Mouse (Mus musculus): ENCODE data around the gene Defb25. TPM values are rescaled to one million over a fixed set of nuclear protein-coding genes. Genes with fewer than 3 reads are reported as not detected.

Gene Defb25
- polyA plus RNA-seq, 1 experiment from 2014 or later = 2.7 TPM

- WGBS = 80% methylated on average over 29 of the region's 29 CpGs
- Histone ChIP-seq H3K9me3 (ENCODE audit: control insufficient read depth, low read length) (no peaks in the 10 kb centered on the region), H3K9ac (ENCODE audit: low read depth, low read length) (no peak overlapping the region), H3K4me2 (ENCODE audit: low read depth, low read length) (no peak overlapping the region), H3K4me1 (ENCODE audit: control insufficient read depth, insufficient read depth, low read length) (no peaks in the 10 kb centered on the region), H3K36me3 (ENCODE audit: control insufficient read depth, insufficient read depth, low read length) (no peaks in the 10 kb centered on the region), H3K27ac (replicated peaks; ENCODE audit: low read depth, low read length) (no peak overlapping the region), H3K4me3 (ENCODE audit: low read depth, low read length) (no peak overlapping the region), H3K27me3 (replicated peaks; ENCODE audit: control insufficient read depth, insufficient read depth, low read length) (no peaks in the 10 kb centered on the region)
- ATAC-seq (ENCODE audit: low read depth) (no peak), DNase-seq (ENCODE audit: low spot score) (no peak)
Observed at GRCm38 (mm10) chr2:152634311-152634710, 11.5 kb upstream of the Defb25 start.

GRCm38 (mm10) chr2:152633334-152633733 is 10.5 kb upstream of the Defb25 start:
- no peaks in the 10 kb centered on the region for H3K9me3 ChIP-seq (ENCODE audit: control insufficient read depth, low read length)
- H3K9ac ChIP-seq (ENCODE audit: low read depth, low read length) = no peak overlapping the region
- no peaks in the 10 kb centered on the region for H3K36me3 ChIP-seq (ENCODE audit: control insufficient read depth, insufficient read depth, low read length)
- peaks cover 10% of the 10 kb centered on the region; the same call in 1 of the 2 replicates for H3K27me3 ChIP-seq (replicated peaks; ENCODE audit: control insufficient read depth, insufficient read depth, low read length)
- no peak overlapping the region for H3K4me3 ChIP-seq (ENCODE audit: low read depth, low read length)
- peak overlapping the region; percentile 30 for H3K4me2 ChIP-seq (ENCODE audit: low read depth, low read length)
- no peaks in the 10 kb centered on the region for H3K4me1 ChIP-seq (ENCODE audit: control insufficient read depth, insufficient read depth, low read length)
- DNase-seq (ENCODE audit: low spot score) = peak; percentile 33
- no peak overlapping the region for H3K27ac ChIP-seq (replicated peaks; ENCODE audit: low read depth, low read length)
- ATAC-seq (ENCODE audit: low read depth) = 0 out of 2 replicates have a peak, but pooled peaks have one; percentile 31
- WGBS = 21% methylated on average over 17 of the region's 17 CpGs

- no peak for ATAC-seq (ENCODE audit: low read depth)
- H3K27me3 ChIP-seq (replicated peaks; ENCODE audit: control insufficient read depth, insufficient read depth, low read length) = peaks cover 41% of the 10 kb centered on the region
- no peak overlapping the region for H3K9ac ChIP-seq (ENCODE audit: low read depth, low read length)
- 86% methylated on average over 6 of the region's 6 CpGs for WGBS
- no peak overlapping the region for H3K27ac ChIP-seq (replicated peaks; ENCODE audit: low read depth, low read length)
- H3K4me2 ChIP-seq (ENCODE audit: low read depth, low read length) = no peak overlapping the region
- DNase-seq (ENCODE audit: low spot score) = no peak
- no peaks in the 10 kb centered on the region; the same call in 1 of the 2 replicates for H3K4me1 ChIP-seq (ENCODE audit: control insufficient read depth, insufficient read depth, low read length)
- no peaks in the 10 kb centered on the region for H3K36me3 ChIP-seq (ENCODE audit: control insufficient read depth, insufficient read depth, low read length)
- H3K9me3 ChIP-seq (ENCODE audit: control insufficient read depth, low read length) = no peaks in the 10 kb centered on the region
- H3K4me3 ChIP-seq (ENCODE audit: low read depth, low read length) = no peak overlapping the region
Observed at GRCm38 (mm10) chr2:152629904-152630303, 7.1 kb upstream of the Defb25 start.

GRCm38 (mm10) chr2:152629239-152629638 is 6.4 kb upstream of the Defb25 start:
- ATAC-seq (ENCODE audit: low read depth) (no peak), DNase-seq (ENCODE audit: low spot score) (no peak)
- no peak overlapping the region for H3K4me3 ChIP-seq (ENCODE audit: low read depth, low read length)
- no peak overlapping the region for H3K9ac ChIP-seq (ENCODE audit: low read depth, low read length)
- no peaks in the 10 kb centered on the region for H3K36me3 ChIP-seq (ENCODE audit: control insufficient read depth, insufficient read depth, low read length)
- H3K27ac ChIP-seq (replicated peaks; ENCODE audit: low read depth, low read length) = no peak overlapping the region
- peaks cover 41% of the 10 kb centered on the region for H3K27me3 ChIP-seq (replicated peaks; ENCODE audit: control insufficient read depth, insufficient read depth, low read length)
- H3K9me3 ChIP-seq (ENCODE audit: control insufficient read depth, low read length) = no peaks in the 10 kb centered on the region
- H3K4me2 ChIP-seq (ENCODE audit: low read depth, low read length) = no peak overlapping the region
- H3K4me1 ChIP-seq (ENCODE audit: control insufficient read depth, insufficient read depth, low read length) = no peaks in the 10 kb centered on the region; the same call in 1 of the 2 replicates
- 44% methylated on average over 3 of the region's 3 CpGs for WGBS

GRCm38 (mm10) chr2:152628066-152628465 is 5.2 kb upstream of the Defb25 start:
- Histone ChIP-seq H3K4me1 (ENCODE audit: control insufficient read depth, insufficient read depth, low read length) (no peaks in the 10 kb centered on the region; the same call in 1 of the 2 replicates), H3K9me3 (ENCODE audit: control insufficient read depth, low read length) (no peaks in the 10 kb centered on the region), H3K27ac (replicated peaks; ENCODE audit: low read depth, low read length) (no peak overlapping the region), H3K36me3 (ENCODE audit: control insufficient read depth, insufficient read depth, low read length) (no peaks in the 10 kb centered on the region), H3K4me2 (ENCODE audit: low read depth, low read length) (peak overlapping the region; percentile 5; the same call in 1 of the 2 replicates), H3K9ac (ENCODE audit: low read depth, low read length) (no peak overlapping the region), H3K4me3 (ENCODE audit: low read depth, low read length) (no peak overlapping the region), H3K27me3 (replicated peaks; ENCODE audit: control insufficient read depth, insufficient read depth, low read length) (peaks cover 41% of the 10 kb centered on the region)
- DNase-seq (ENCODE audit: low spot score) (no peak), ATAC-seq (ENCODE audit: low read depth) (no peak)
- 42% methylated on average over 13 of the region's 17 CpGs for WGBS

GRCm38 (mm10) chr2:152626774-152627591 is 4.1 kb upstream of the Defb25 start, which contains the start of gene Rem1:
Rem1 (plus strand) TSS chr2:152626951.
- no peaks in the 10 kb centered on the region; the same call in 1 of the 2 replicates for H3K4me1 ChIP-seq (ENCODE audit: control insufficient read depth, insufficient read depth, low read length)
- no peak within 1 kb of the TSS for H3K27ac ChIP-seq (replicated peaks; ENCODE audit: low read depth, low read length)
- H3K9me3 ChIP-seq (ENCODE audit: control insufficient read depth, low read length) = no peaks in the 10 kb centered on the region
- ATAC-seq (ENCODE audit: low read depth) (peak; percentile 79), DNase-seq (ENCODE audit: low spot score) (peak; percentile 47)
- peaks cover 41% of the 10 kb centered on the region for H3K27me3 ChIP-seq (replicated peaks; ENCODE audit: control insufficient read depth, insufficient read depth, low read length)
- WGBS = 2% methylated on average over 33 of the region's 59 CpGs
- peak within 1 kb of the TSS; percentile 63 for H3K9ac ChIP-seq (ENCODE audit: low read depth, low read length)
- H3K4me2 ChIP-seq (ENCODE audit: low read depth, low read length) = peak within 1 kb of the TSS; percentile 74
- H3K4me3 ChIP-seq (ENCODE audit: low read depth, low read length) = peak within 1 kb of the TSS; percentile 41
- no peaks in the 10 kb centered on the region for H3K36me3 ChIP-seq (ENCODE audit: control insufficient read depth, insufficient read depth, low read length)

GRCm38 (mm10) chr2:152625256-152625655 is 2.4 kb upstream of the Defb25 start:
- DNase-seq (ENCODE audit: low spot score) (no peak), ATAC-seq (ENCODE audit: low read depth) (no peak)
- Histone ChIP-seq H3K9me3 (ENCODE audit: control insufficient read depth, low read length) (no peaks in the 10 kb centered on the region), H3K36me3 (ENCODE audit: control insufficient read depth, insufficient read depth, low read length) (no peaks in the 10 kb centered on the region), H3K27me3 (replicated peaks; ENCODE audit: control insufficient read depth, insufficient read depth, low read length) (peaks cover 41% of the 10 kb centered on the region), H3K4me2 (ENCODE audit: low read depth, low read length) (no peak overlapping the region), H3K4me1 (ENCODE audit: control insufficient read depth, insufficient read depth, low read length) (no peaks in the 10 kb centered on the region; the same call in 1 of the 2 replicates), H3K4me3 (ENCODE audit: low read depth, low read length) (no peak overlapping the region), H3K27ac (replicated peaks; ENCODE audit: low read depth, low read length) (no peak overlapping the region), H3K9ac (ENCODE audit: low read depth, low read length) (no peak overlapping the region)
- WGBS = 25% methylated on average over 1 of the region's 1 CpGs

GRCm38 (mm10) chr2:152624566-152624965 is 1.7 kb upstream of the Defb25 start:
- whole genome bisulfite sequencing = 89% methylated on average over 2 of the region's 2 CpGs
- H3K27me3 ChIP-seq (replicated peaks; ENCODE audit: control insufficient read depth, insufficient read depth, low read length) = peaks cover 41% of the 10 kb centered on the region
- no peak overlapping the region for H3K4me3 ChIP-seq (ENCODE audit: low read depth, low read length)
- no peaks in the 10 kb centered on the region; the same call in 1 of the 2 replicates for H3K4me1 ChIP-seq (ENCODE audit: control insufficient read depth, insufficient read depth, low read length)
- no peak overlapping the region for H3K4me2 ChIP-seq (ENCODE audit: low read depth, low read length)
- no peak for ATAC-seq (ENCODE audit: low read depth)
- H3K9ac ChIP-seq (ENCODE audit: low read depth, low read length) = no peak overlapping the region
- H3K36me3 ChIP-seq (ENCODE audit: control insufficient read depth, insufficient read depth, low read length) = no peaks in the 10 kb centered on the region
- no peak for DNase-seq (ENCODE audit: low spot score)
- no peak overlapping the region for H3K27ac ChIP-seq (replicated peaks; ENCODE audit: low read depth, low read length)
- H3K9me3 ChIP-seq (ENCODE audit: control insufficient read depth, low read length) = no peaks in the 10 kb centered on the region

Measured in embryonic facial prominence, embryonic 14.5 days (tissue).